Mouse (Mus musculus) monocyte, adult 2 months (primary cell): ENCODE results near the gene Adcy1.

Experiments used
- DNase-seq, 2 experiments: peaks; one replicate each; pipeline ENCODE4 v3.0.0; 2022; ENCODE audit warnings: low spot score in 2 of 2, low read depth in 1 of 2

The Adcy1 gene

GRCm38 (mm10) chr11:7063001-7063584, at the start of gene Adcy1:
Gene Adcy1 (plus strand): TSS chr11:7063489.
- no peak for DNase-seq

- no peak for DNase-seq
These were observed 46.4 kb upstream of the Adcy1 start for GRCm38 (mm10) chr11:7016907-7017306.

- DNase-seq: no peak
These were observed 45.2 kb upstream of the Adcy1 start for GRCm38 (mm10) chr11:7018078-7018477.

- no peak for DNase-seq
These were observed 44.2 kb upstream of the Adcy1 start for GRCm38 (mm10) chr11:7019006-7019525.

GRCm38 (mm10) chr11:7033063-7033462, 30.2 kb upstream of the Adcy1 start:
- DNase-seq: no peak

GRCm38 (mm10) chr11:7039722-7040121, 23.6 kb upstream of the Adcy1 start:
- DNase-seq: no peak

GRCm38 (mm10) chr11:7040801-7041200, 22.5 kb upstream of the Adcy1 start:
- no peak for DNase-seq

- DNase-seq: no peak
These were observed 16.1 kb upstream of the Adcy1 start for GRCm38 (mm10) chr11:7047176-7047575.

GRCm38 (mm10) chr11:7047584-7047983, 15.7 kb upstream of the Adcy1 start:
- DNase-seq: no peak

- DNase-seq: no peak
These were observed 9.6 kb upstream of the Adcy1 start for GRCm38 (mm10) chr11:7053710-7054109.

- no peak for DNase-seq
These were observed 8.5 kb upstream of the Adcy1 start for GRCm38 (mm10) chr11:7054662-7055265.

GRCm38 (mm10) chr11:7055455-7056017, 7.8 kb upstream of the Adcy1 start:
- no peak for DNase-seq

GRCm38 (mm10) chr11:7056121-7056520, 7.2 kb upstream of the Adcy1 start:
- no peak for DNase-seq

GRCm38 (mm10) chr11:7057781-7058180, 5.5 kb upstream of the Adcy1 start:
- DNase-seq: no peak

- no peak for DNase-seq
These were observed 1.3 kb upstream of the Adcy1 start for GRCm38 (mm10) chr11:7061961-7062360.

GRCm38 (mm10) chr11:7062566-7062965, 723 bp upstream of the Adcy1 start:
- no peak for DNase-seq

GRCm38 (mm10) chr11:7063681-7064267, 485 bp downstream of the Adcy1 start:
- DNase-seq: no peak

GRCm38 (mm10) chr11:7064484-7065185, 1.3 kb downstream of the Adcy1 start:
- DNase-seq: no peak

GRCm38 (mm10) chr11:7065388-7065787, 2.1 kb downstream of the Adcy1 start:
- DNase-seq: no peak

GRCm38 (mm10) chr11:7065876-7066275, 2.6 kb downstream of the Adcy1 start:
- no peak for DNase-seq

- DNase-seq: no peak
These were observed 4.0 kb downstream of the Adcy1 start for GRCm38 (mm10) chr11:7067263-7067662.
